Mouse (Mus musculus) heart, postnatal 0 days (tissue): Measurements from ENCODE around the gene Anxa5. TPM values are rescaled to one million over a fixed set of nuclear protein-coding genes. Genes with fewer than 3 reads are reported as not detected.

Experiments used
- ATAC-seq: fragments of 200-750 bp; cut with Nextera tagmentation; 2 replicates; pipeline ENCODE4 v1.8.0; 2017; ENCODE audit warnings: low read depth, moderate number of reproducible peaks, moderate library complexity; ENCODE audit not compliant: insufficient read depth
- DNase-seq: peaks from one replicate; pipeline ENCODE4 v3.0.0-alpha.2; 2016; ENCODE audit warnings: low spot score
- H3K27ac ChIP-seq: fragments of 300-500 bp; sonication (generic); 2 replicates; pipeline ENCODE4 v1.5.1; 2014; ENCODE audit warnings: low read depth, mild to moderate bottlenecking
- H3K27me3 ChIP-seq: fragments of 300-500 bp; sonication (generic); 2 replicates; pipeline ENCODE4 v1.6.1; 2014; ENCODE audit warnings: low read length, mixed read lengths; ENCODE audit not compliant: control insufficient read depth, insufficient read depth
- H3K36me3 ChIP-seq: fragments of 300-500 bp; sonication (generic); replicated peaks from 2 replicates; pipeline ENCODE4 v1.6.1; 2014; ENCODE audit warnings: low read length, mixed read lengths; ENCODE audit not compliant: control insufficient read depth, insufficient read depth
- H3K4me1 ChIP-seq: fragments of 300-500 bp; sonication (generic); 2 replicates; pipeline ENCODE4 v1.6.1; 2014; ENCODE audit warnings: antibody characterized with exemption; ENCODE audit not compliant: control insufficient read depth, insufficient read depth
- H3K4me2 ChIP-seq: fragments of 300-500 bp; sonication (generic); 2 replicates; pipeline ENCODE4 v1.6.1; 2014; ENCODE audit warnings: low read depth, mild to moderate bottlenecking, low read length, moderate library complexity
- H3K4me3 ChIP-seq: fragments of 300-500 bp; sonication (generic); 2 replicates; pipeline ENCODE4 v1.5.1; 2014; ENCODE audit warnings: low read depth, low read length
- H3K9ac ChIP-seq: fragments of 300-500 bp; sonication (generic); replicated peaks from 2 replicates; pipeline ENCODE4 v1.6.1; 2014; ENCODE audit warnings: low read depth, low read length, mixed read lengths
- H3K9me3 ChIP-seq: fragments of 300-500 bp; sonication (generic); replicated peaks from 2 replicates; pipeline ENCODE4 v1.6.1; 2016; ENCODE audit warnings: low read length; ENCODE audit not compliant: control insufficient read depth
- CTCF ChIP-seq: IDR thresholded peaks from 2 replicates; pipeline ENCODE4 v1.5.1; 2016; ENCODE audit warnings: antibody characterized with exemption, control low read depth, low read depth
- EP300 ChIP-seq: IDR thresholded peaks from 2 replicates; pipeline ENCODE4 v1.6.1; 2016; ENCODE audit warnings: antibody characterized with exemption, low read depth
- WGBS: fragments of 180-500 bp; shearing (Covaris S2); extraction: QIAGEN DNeasy Blood & Tissue Kit; methylation state at CpG from one replicate; pipeline ENCODE4 v1.1.7; 2014; 5-methylcytosine and 5-hydroxymethylcytosine counted together
- polyA plus RNA-seq: library from polyadenylated mRNA; unstranded; fragments of >200 nt; fragmentation: Nextera tagmentation; extraction: Ambion mirVana; gene quantifications from 2 replicates; pipeline ENCODE4 v1.2.1, GENCODE M21; 2015
- total RNA-seq: library from RNA; depleted of rRNA; stranded (reverse); fragments of >200 nt; gene quantifications from 2 replicates; pipeline ENCODE4 v1.2.3, GENCODE M21; 2014; ENCODE audit warnings: low replicate concordance

The Anxa5 gene
- total and polyA plus RNA-seq, 2 experiments from 2014 or later = 162 to 261 TPM

DNA sequence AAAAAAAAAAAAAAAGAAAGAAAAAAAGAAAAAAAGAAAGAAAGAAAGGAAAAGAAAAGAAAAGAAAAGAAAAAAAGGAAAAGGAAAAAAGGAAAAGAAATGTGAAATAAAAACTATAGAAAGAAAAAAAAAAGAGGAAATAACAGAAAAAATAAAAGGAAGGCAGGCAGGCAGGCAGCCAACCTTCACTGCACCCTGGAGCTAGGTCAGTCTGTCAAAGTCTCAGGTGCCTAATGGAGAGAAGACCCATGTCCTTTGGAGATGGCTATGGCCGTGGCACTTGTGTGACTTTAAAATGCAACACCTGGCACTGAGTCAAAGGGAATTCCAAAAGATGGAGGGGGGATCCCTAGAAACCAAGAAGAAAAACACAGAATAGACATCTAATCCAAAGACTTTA is 12.7 kb upstream of the Anxa5 start:
- DNase-seq (no peak), ATAC-seq (no peak)
- H3K4me2 ChIP-seq = no peak overlapping the region
- no peak overlapping the region for H3K9ac ChIP-seq
- H3K27ac ChIP-seq = no peak overlapping the region
- 73% methylated on average over 1 of the region's 1 CpGs for WGBS
- 0 out of 2 replicates have a peak, but pooled peaks cover under 1% of the 10 kb centered on the region for H3K4me1 ChIP-seq
- H3K4me3 ChIP-seq = no peak overlapping the region
- H3K27me3 ChIP-seq = no peaks in the 10 kb centered on the region
- no peak for TF ChIP-seq EP300
- TF ChIP-seq CTCF = no peak
- no peaks in the 10 kb centered on the region for H3K36me3 ChIP-seq
- H3K9me3 ChIP-seq = no peaks in the 10 kb centered on the region

DNA sequence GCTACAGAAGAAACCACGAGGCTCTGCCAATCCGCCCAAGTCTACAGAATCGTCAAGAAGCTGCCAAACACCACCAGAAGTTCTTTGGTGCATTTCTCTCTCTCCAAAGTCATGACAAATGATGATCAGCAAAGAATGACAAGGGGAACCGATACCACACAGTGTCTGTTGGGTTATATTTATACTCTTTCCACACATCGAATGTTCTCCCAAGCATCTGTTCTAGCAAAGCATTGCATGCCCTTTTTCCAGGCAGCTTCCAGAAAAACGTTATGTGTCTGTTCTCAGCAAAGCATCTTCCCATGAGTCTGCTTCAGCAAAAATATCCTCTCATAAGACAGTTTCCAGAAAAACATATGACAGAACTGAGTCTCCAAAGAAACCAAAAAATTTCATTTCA is 11.2 kb upstream of the Anxa5 start:
- Histone ChIP-seq H3K9me3 (no peaks in the 10 kb centered on the region), H3K27me3 (no peaks in the 10 kb centered on the region), H3K36me3 (no peaks in the 10 kb centered on the region), H3K27ac (no peak overlapping the region), H3K4me3 (no peak overlapping the region), H3K4me2 (no peak overlapping the region), H3K4me1 (peaks cover 13% of the 10 kb centered on the region; the same call in 1 of the 2 replicates), H3K9ac (no peak overlapping the region)
- TF ChIP-seq CTCF = no peak
- TF ChIP-seq EP300 = no peak
- no peak for DNase-seq
- 83% methylated on average over 6 of the region's 6 CpGs for WGBS
- no peak for ATAC-seq

GRCm38 (mm10) chr3:36486176-36486575 is 10.5 kb upstream of the Anxa5 start:
- H3K4me2 ChIP-seq = no peak overlapping the region
- no peak for ATAC-seq

GRCm38 (mm10) chr3:36484292-36484691 is 8.6 kb upstream of the Anxa5 start:
- Histone ChIP-seq H3K9ac (no peak overlapping the region), H3K4me3 (no peak overlapping the region), H3K27ac (no peak overlapping the region), H3K4me2 (no peak overlapping the region), H3K9me3 (no peaks in the 10 kb centered on the region), H3K27me3 (no peaks in the 10 kb centered on the region), H3K4me1 (peaks cover 26% of the 10 kb centered on the region), H3K36me3 (no peaks in the 10 kb centered on the region)
- WGBS = 91% methylated on average over 4 of the region's 4 CpGs
- DNase-seq (no peak), ATAC-seq (no peak)
- TF ChIP-seq EP300 (no peak), CTCF (no peak)

More at GRCm38 (mm10) chr3:36486176-36486575, 10.5 kb upstream of the Anxa5 start:
- 67% methylated on average over 6 of the region's 6 CpGs for WGBS
- peaks cover 14% of the 10 kb centered on the region; the same call in 1 of the 2 replicates for H3K4me1 ChIP-seq
- no peak overlapping the region for H3K27ac ChIP-seq
- H3K27me3 ChIP-seq = no peaks in the 10 kb centered on the region
- no peak overlapping the region for H3K9ac ChIP-seq
- no peaks in the 10 kb centered on the region for H3K36me3 ChIP-seq
- DNase-seq = no peak
- no peak overlapping the region for H3K4me3 ChIP-seq
- no peak for TF ChIP-seq CTCF
- no peak for TF ChIP-seq EP300
- H3K9me3 ChIP-seq = no peaks in the 10 kb centered on the region

- no peaks in the 10 kb centered on the region for H3K27me3 ChIP-seq
- DNase-seq (no peak), ATAC-seq (peak; percentile 37; the same call in 1 of the 2 replicates)
- H3K9me3 ChIP-seq = no peaks in the 10 kb centered on the region
- TF ChIP-seq CTCF (no peak), EP300 (no peak)
- WGBS = 23% methylated on average over 9 of the region's 9 CpGs
- peak overlapping the region; percentile 97 for H3K27ac ChIP-seq
- no peaks in the 10 kb centered on the region for H3K36me3 ChIP-seq
- no peak overlapping the region for H3K4me3 ChIP-seq
- H3K4me2 ChIP-seq = peak overlapping the region; percentile 36; the same call in 1 of the 2 replicates
- H3K9ac ChIP-seq = no peak overlapping the region
- peaks cover 26% of the 10 kb centered on the region for H3K4me1 ChIP-seq
Observed at GRCm38 (mm10) chr3:36482940-36483339, 7.2 kb upstream of the Anxa5 start.

DNA sequence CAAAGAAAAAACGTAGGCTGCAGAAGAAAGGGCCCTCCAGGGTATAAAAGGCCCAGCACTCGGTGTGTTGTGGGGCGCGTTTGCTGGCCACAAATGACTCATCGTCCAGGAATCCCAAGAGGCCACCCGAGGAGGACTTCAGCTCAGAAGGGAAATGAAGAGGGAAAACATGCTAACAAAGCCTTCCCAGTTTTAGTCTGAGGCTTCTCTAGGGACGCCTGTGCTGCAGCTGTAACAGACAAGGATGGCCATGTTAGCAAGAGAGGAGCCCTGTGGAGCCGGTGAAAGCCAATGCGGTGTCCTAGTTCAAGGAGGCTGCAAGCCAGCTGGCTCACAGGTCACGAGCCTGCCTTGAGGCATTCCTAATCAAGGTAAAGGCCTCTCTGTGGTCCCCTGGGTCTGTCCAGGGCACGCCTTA is 6.1 kb upstream of the Anxa5 start:
- Histone ChIP-seq H3K27me3 (no peaks in the 10 kb centered on the region), H3K4me3 (0 out of 2 replicates have a peak overlapping the region, but pooled peaks have one; percentile 9), H3K9me3 (no peaks in the 10 kb centered on the region), H3K4me2 (peak overlapping the region; percentile 42; the same call in 1 of the 2 replicates), H3K9ac (peak overlapping the region; percentile 48), H3K27ac (peak overlapping the region; percentile 97), H3K4me1 (peaks cover 31% of the 10 kb centered on the region), H3K36me3 (no peaks in the 10 kb centered on the region)
- ATAC-seq (peak; percentile 75), DNase-seq (peak; percentile 82)
- 4% methylated on average over 11 of the region's 11 CpGs for WGBS
- TF ChIP-seq CTCF (no peak), EP300 (no peak)
